Mouse (Mus musculus): ENCODE measurements around the gene Mdk. TPM values are rescaled to one million over a fixed set of nuclear protein-coding genes. Genes with fewer than 3 reads are reported as not detected.

Gene Mdk
- 10.2 TPM in 1 of 3 replicates, not detected in the others for total RNA-seq (2017)

- no peak for ATAC-seq (replicated peaks; ENCODE audit: insufficient number of reproducible peaks, low FRiP score, low TSS enrichment, poor library complexity, severe bottlenecking)
These were observed at the start of gene Mdk for GRCm38 (mm10) chr2:91932160-91932711. TSS of gene Mdk (minus strand) at chr2:91932297.

- ATAC-seq (replicated peaks; ENCODE audit: insufficient number of reproducible peaks, low FRiP score, low TSS enrichment, poor library complexity, severe bottlenecking), result no peak
These were observed 48.7 kb upstream of the Mdk start for GRCm38 (mm10) chr2:91980830-91981229.

DNA sequence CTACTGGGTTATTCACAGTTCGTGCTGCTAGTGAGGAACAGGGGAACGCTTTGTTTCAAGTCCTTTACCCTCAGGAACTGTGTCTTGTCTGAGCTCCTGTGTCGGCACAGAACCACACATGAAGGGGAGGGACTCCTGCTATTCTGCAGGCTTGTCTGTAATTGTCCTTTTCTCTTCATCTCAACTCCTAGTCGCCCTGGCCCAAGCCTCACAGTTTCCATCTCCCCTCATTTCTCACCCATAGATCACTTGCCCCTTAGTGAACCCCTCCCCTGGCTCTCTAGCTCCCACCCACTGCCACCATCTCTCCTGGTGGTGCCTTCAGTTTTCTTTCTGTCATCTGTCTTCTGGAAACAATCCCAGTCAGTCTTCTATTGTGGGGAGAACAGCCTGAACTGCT, 48.1 kb upstream of the Mdk start:
- ATAC-seq (replicated peaks; ENCODE audit: insufficient number of reproducible peaks, low FRiP score, low TSS enrichment, poor library complexity, severe bottlenecking), result no peak

GRCm38 (mm10) chr2:91978547-91978946, 46.5 kb upstream of the Mdk start:
- no peak for ATAC-seq (replicated peaks; ENCODE audit: insufficient number of reproducible peaks, low FRiP score, low TSS enrichment, poor library complexity, severe bottlenecking)

- ATAC-seq (replicated peaks; ENCODE audit: insufficient number of reproducible peaks, low FRiP score, low TSS enrichment, poor library complexity, severe bottlenecking), result 0 out of 2 replicates have a peak, but pooled peaks have one; percentile 15
These were observed 45.9 kb upstream of the Mdk start for GRCm38 (mm10) chr2:91977960-91978359.

- ATAC-seq (replicated peaks; ENCODE audit: insufficient number of reproducible peaks, low FRiP score, low TSS enrichment, poor library complexity, severe bottlenecking), result no peak
These were observed 43.8 kb upstream of the Mdk start, which contains the start of gene Dgkz for GRCm38 (mm10) chr2:91975581-91976541. TSS of gene Dgkz (minus strand) at chr2:91975864.

- ATAC-seq (replicated peaks; ENCODE audit: insufficient number of reproducible peaks, low FRiP score, low TSS enrichment, poor library complexity, severe bottlenecking), result no peak
These were observed 41.5 kb upstream of the Mdk start for GRCm38 (mm10) chr2:91973416-91974135.

DNA sequence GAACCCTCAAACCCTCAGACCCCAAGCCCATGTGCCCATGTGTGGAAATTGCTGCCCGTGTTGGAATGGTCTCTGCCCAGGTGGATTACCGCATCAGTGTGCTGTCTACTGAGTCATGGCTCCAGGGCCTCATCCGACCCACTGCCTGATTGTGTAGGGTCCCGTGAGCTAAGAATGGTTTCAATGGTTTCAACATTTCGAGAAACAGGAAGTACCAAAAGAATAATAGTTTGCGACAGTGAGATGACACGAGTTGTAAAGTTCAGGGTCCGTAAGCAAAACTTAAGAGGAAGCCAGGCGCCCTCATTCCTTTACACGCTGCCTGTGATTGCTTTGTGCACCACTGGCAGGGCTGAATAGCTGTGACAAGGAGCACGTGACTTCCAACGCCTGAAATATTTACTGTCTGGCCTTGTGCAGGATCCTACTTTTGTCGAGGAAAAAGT, 40.0 kb upstream of the Mdk start:
- peak; percentile 85 for ATAC-seq (replicated peaks; ENCODE audit: insufficient number of reproducible peaks, low FRiP score, low TSS enrichment, poor library complexity, severe bottlenecking)

GRCm38 (mm10) chr2:91971231-91972097, 39.4 kb upstream of the Mdk start:
- ATAC-seq (replicated peaks; ENCODE audit: insufficient number of reproducible peaks, low FRiP score, low TSS enrichment, poor library complexity, severe bottlenecking), result peak; percentile 51; the same call in 1 of the 2 replicates

- ATAC-seq (replicated peaks; ENCODE audit: insufficient number of reproducible peaks, low FRiP score, low TSS enrichment, poor library complexity, severe bottlenecking), result no peak
These were observed 35.9 kb upstream of the Mdk start for GRCm38 (mm10) chr2:91967962-91968361.

DNA sequence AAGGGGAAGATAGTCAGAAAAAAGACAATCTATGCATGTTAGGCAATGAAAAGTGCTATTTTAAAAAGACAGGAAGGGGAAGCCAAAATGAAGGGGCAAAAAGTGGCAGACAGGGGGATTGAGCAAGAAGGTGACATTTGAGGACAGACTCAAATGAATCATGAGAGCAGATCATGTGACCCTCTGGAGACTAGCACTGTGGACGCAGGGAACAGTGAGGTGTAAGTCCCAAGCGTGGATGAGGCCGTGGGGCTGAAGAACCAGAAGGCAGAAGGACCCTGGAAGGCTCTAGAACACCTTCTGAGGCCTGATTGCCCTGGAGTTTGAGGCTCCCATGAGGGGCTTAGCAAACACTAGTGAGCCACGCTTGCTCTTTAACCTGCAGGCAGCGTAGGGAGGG, 34.3 kb upstream of the Mdk start:
- ATAC-seq (replicated peaks; ENCODE audit: insufficient number of reproducible peaks, low FRiP score, low TSS enrichment, poor library complexity, severe bottlenecking), result peak; percentile 57

- ATAC-seq (replicated peaks; ENCODE audit: insufficient number of reproducible peaks, low FRiP score, low TSS enrichment, poor library complexity, severe bottlenecking), result peak; percentile 47
These were observed 33.3 kb upstream of the Mdk start for GRCm38 (mm10) chr2:91965417-91965816.

DNA sequence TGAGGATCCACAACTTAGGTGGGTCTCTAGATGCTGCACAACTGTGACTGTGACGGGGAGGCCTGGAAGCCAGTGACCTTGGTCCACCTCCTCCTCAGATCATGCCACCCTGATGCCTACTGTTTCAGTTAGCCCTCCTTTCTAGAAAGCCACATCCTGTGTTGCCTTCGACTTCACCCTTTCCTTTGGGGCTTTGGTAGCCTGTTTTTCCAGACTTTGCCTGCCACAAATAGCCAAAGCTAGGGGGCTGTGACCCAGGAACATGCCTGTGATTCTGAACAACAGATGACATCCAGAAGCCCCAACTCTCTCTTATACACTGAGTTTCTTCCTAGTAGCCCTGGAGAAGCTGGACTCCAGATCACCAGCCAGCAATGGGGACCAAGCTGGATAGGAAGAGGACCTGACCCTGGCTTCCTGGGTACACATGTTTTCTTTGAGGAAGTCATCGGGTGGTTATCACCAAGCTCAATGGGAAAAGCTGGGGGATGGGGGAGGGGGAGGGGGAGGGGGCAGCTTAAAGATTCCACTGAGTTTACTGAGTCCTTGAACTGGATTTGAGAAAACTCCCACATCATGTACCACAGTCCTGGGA, 32.6 kb upstream of the Mdk start:
- ATAC-seq (replicated peaks; ENCODE audit: insufficient number of reproducible peaks, low FRiP score, low TSS enrichment, poor library complexity, severe bottlenecking), result no peak

- ATAC-seq (replicated peaks; ENCODE audit: insufficient number of reproducible peaks, low FRiP score, low TSS enrichment, poor library complexity, severe bottlenecking), result peak; percentile 51
These were observed 31.4 kb upstream of the Mdk start for GRCm38 (mm10) chr2:91963443-91963932.

DNA sequence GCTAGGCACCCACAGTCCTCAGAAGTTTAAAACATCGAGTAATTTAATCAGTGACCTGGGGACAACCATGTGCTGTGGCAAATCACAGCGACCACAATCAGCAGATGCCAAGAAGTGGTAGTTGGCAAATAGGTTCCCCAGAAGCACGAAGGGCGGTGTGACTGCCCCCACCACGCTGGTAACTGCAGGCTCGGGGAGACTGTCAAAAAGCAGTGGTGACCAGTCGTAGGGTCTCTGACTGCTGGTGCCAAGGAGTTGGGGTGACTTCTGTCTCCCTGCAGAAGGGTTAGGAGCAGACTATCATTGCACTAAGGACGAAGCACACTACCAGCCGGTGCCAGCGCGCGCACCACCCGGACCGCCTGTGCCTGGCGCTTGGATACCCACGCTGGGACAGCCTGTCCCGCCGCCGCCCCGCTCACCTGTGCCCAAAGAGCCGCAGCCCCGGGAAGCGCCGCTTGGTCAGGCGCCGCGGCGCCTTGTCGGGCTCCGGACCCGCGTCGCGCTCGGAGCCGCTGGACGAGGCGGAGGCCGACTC, 30.8 kb upstream of the Mdk start:
- ATAC-seq (replicated peaks; ENCODE audit: insufficient number of reproducible peaks, low FRiP score, low TSS enrichment, poor library complexity, severe bottlenecking), result no peak

GRCm38 (mm10) chr2:91961901-91962761, 30.0 kb upstream of the Mdk start:
- ATAC-seq (replicated peaks; ENCODE audit: insufficient number of reproducible peaks, low FRiP score, low TSS enrichment, poor library complexity, severe bottlenecking), result no peak

GRCm38 (mm10) chr2:91960459-91960858, 28.4 kb upstream of the Mdk start:
- no peak for ATAC-seq (replicated peaks; ENCODE audit: insufficient number of reproducible peaks, low FRiP score, low TSS enrichment, poor library complexity, severe bottlenecking)

All from monocyte, adult 5-6 weeks (primary cell).